Mouse (Mus musculus) embryonic facial prominence, embryonic 14.5 days (tissue): ENCODE data around the gene Map3k7cl. TPM values are rescaled to one million over a fixed set of nuclear protein-coding genes. Genes with fewer than 3 reads are reported as not detected.
A peak's percentile ranks its signal among the peaks of the same experiment; 100 is the strongest.

ENCODE experiments used
- ATAC-seq: fragments of 200-750 bp; cut with Nextera tagmentation; 2 replicates; pipeline ENCODE4 v1.8.0; 2017; ENCODE audit warnings: low read depth, moderate number of reproducible peaks, moderate TSS enrichment
- DNase-seq: peaks from one replicate; pipeline ENCODE4 v3.0.0-alpha.2; 2015; ENCODE audit warnings: low spot score
- H3K27ac ChIP-seq: fragments of 300-500 bp; sonication (generic); replicated peaks from 2 replicates; pipeline ENCODE4 v1.5.1; 2014; ENCODE audit warnings: low read depth, mild to moderate bottlenecking, low read length, moderate library complexity
- H3K27me3 ChIP-seq: fragments of 300-500 bp; sonication (generic); replicated peaks from 2 replicates; pipeline ENCODE4 v1.6.1; 2014; ENCODE audit warnings: low read length; ENCODE audit not compliant: control insufficient read depth, insufficient read depth
- H3K36me3 ChIP-seq: fragments of 300-500 bp; sonication (generic); 2 replicates; pipeline ENCODE4 v1.6.1; 2014; ENCODE audit warnings: low read length, mixed read lengths; ENCODE audit not compliant: control insufficient read depth, insufficient read depth
- H3K4me1 ChIP-seq: fragments of 300-500 bp; sonication (generic); 2 replicates; pipeline ENCODE4 v1.6.1; 2014; ENCODE audit warnings: antibody characterized with exemption, low read length; ENCODE audit not compliant: control insufficient read depth, insufficient read depth
- H3K4me2 ChIP-seq: fragments of 300-500 bp; sonication (generic); 2 replicates; pipeline ENCODE4 v1.6.1; 2014; ENCODE audit warnings: low read depth, mild to moderate bottlenecking, low read length, moderate library complexity, mixed read lengths
- H3K4me3 ChIP-seq: fragments of 300-500 bp; sonication (generic); 2 replicates; pipeline ENCODE4 v1.5.1; 2014; ENCODE audit warnings: low read depth, mild to moderate bottlenecking, low read length
- H3K9ac ChIP-seq: fragments of 300-500 bp; sonication (generic); 2 replicates; pipeline ENCODE4 v1.6.1; 2014; ENCODE audit warnings: low read depth, mild to moderate bottlenecking, low read length, moderate library complexity, mixed read lengths
- H3K9me3 ChIP-seq: fragments of 300-500 bp; sonication (generic); 2 replicates; pipeline ENCODE4 v1.6.1; 2016; ENCODE audit warnings: low read length; ENCODE audit not compliant: control insufficient read depth
- WGBS: fragments of 180-500 bp; shearing (Covaris S2); extraction: QIAGEN DNeasy Blood & Tissue Kit; methylation state at CpG from one replicate; pipeline ENCODE4 v1.1.7; 2014; 5-methylcytosine and 5-hydroxymethylcytosine counted together
- polyA plus RNA-seq: library from polyadenylated mRNA; unstranded; fragments of >200 nt; fragmentation: Nextera tagmentation; extraction: Ambion mirVana; gene quantifications from 2 replicates; pipeline ENCODE4 v1.2.1, GENCODE M21; 2014

The Map3k7cl gene
- polyA plus RNA-seq, 1 experiment from 2014 or later: 1.9 TPM

GRCm38 (mm10) chr16:87561501-87561900, 8.4 kb downstream of the Map3k7cl start:
- no peaks in the 10 kb centered on the region for H3K36me3 ChIP-seq
- H3K4me2 ChIP-seq: no peak overlapping the region
- no peaks in the 10 kb centered on the region for H3K4me1 ChIP-seq
- DNase-seq (no peak), ATAC-seq (no peak)
- no peak overlapping the region for H3K27ac ChIP-seq
- WGBS: 80% methylated on average over 4 of the region's 4 CpGs
- H3K9me3 ChIP-seq: no peaks in the 10 kb centered on the region
- no peak overlapping the region for H3K9ac ChIP-seq
- H3K4me3 ChIP-seq: no peak overlapping the region
- H3K27me3 ChIP-seq: no peaks in the 10 kb centered on the region

- H3K36me3 ChIP-seq: no peaks in the 10 kb centered on the region
- ATAC-seq (no peak), DNase-seq (no peak)
- WGBS: 76% methylated on average over 6 of the region's 6 CpGs
- H3K4me2 ChIP-seq: no peak overlapping the region
- no peaks in the 10 kb centered on the region for H3K27me3 ChIP-seq
- H3K27ac ChIP-seq: no peak overlapping the region
- H3K4me1 ChIP-seq: peaks cover 5% of the 10 kb centered on the region; the same call in 1 of the 2 replicates
- no peaks in the 10 kb centered on the region for H3K9me3 ChIP-seq
- H3K4me3 ChIP-seq: no peak overlapping the region
- no peak overlapping the region for H3K9ac ChIP-seq
These were observed 10.4 kb downstream of the Map3k7cl start for GRCm38 (mm10) chr16:87563524-87563923.

GRCm38 (mm10) chr16:87564564-87564963, 11.4 kb downstream of the Map3k7cl start:
- DNase-seq (no peak), ATAC-seq (no peak)
- Histone ChIP-seq H3K4me2 (no peak overlapping the region), H3K4me3 (no peak overlapping the region), H3K36me3 (no peaks in the 10 kb centered on the region), H3K4me1 (peaks cover 5% of the 10 kb centered on the region; the same call in 1 of the 2 replicates), H3K9me3 (no peaks in the 10 kb centered on the region), H3K27ac (no peak overlapping the region), H3K9ac (no peak overlapping the region), H3K27me3 (no peaks in the 10 kb centered on the region)
- 87% methylated on average over 3 of the region's 3 CpGs for WGBS

- H3K36me3 ChIP-seq: no peaks in the 10 kb centered on the region
- H3K4me1 ChIP-seq: peaks cover 5% of the 10 kb centered on the region; the same call in 1 of the 2 replicates
- no peak overlapping the region for H3K9ac ChIP-seq
- DNase-seq (peak; percentile 85), ATAC-seq (peak; percentile 77)
- no peaks in the 10 kb centered on the region for H3K9me3 ChIP-seq
- 45% methylated on average over 13 of the region's 13 CpGs for WGBS
- peak overlapping the region; percentile 38 for H3K4me2 ChIP-seq
- peak overlapping the region; percentile 53; the same call in 1 of the 2 replicates for H3K27ac ChIP-seq
- H3K4me3 ChIP-seq: 0 out of 2 replicates have a peak overlapping the region, but pooled peaks have one; percentile 7
- H3K27me3 ChIP-seq: no peaks in the 10 kb centered on the region
These were observed 14.4 kb downstream of the Map3k7cl start for GRCm38 (mm10) chr16:87567572-87567971.

- no peak overlapping the region for H3K4me3 ChIP-seq
- H3K27ac ChIP-seq: peak overlapping the region; percentile 53; the same call in 1 of the 2 replicates
- H3K9ac ChIP-seq: no peak overlapping the region
- peak; percentile 27 for DNase-seq
- ATAC-seq: no peak
- no peaks in the 10 kb centered on the region for H3K27me3 ChIP-seq
- H3K36me3 ChIP-seq: no peaks in the 10 kb centered on the region
- H3K9me3 ChIP-seq: no peaks in the 10 kb centered on the region
- H3K4me1 ChIP-seq: peaks cover 5% of the 10 kb centered on the region; the same call in 1 of the 2 replicates
- 61% methylated on average over 7 of the region's 7 CpGs for WGBS
- H3K4me2 ChIP-seq: peak overlapping the region; percentile 38
These were observed 15.1 kb downstream of the Map3k7cl start for GRCm38 (mm10) chr16:87568241-87568640.

- DNase-seq: no peak
- Histone ChIP-seq H3K27me3 (no peaks in the 10 kb centered on the region), H3K4me2 (no peak overlapping the region), H3K27ac (no peak overlapping the region), H3K36me3 (no peaks in the 10 kb centered on the region), H3K9me3 (no peaks in the 10 kb centered on the region), H3K4me1 (peaks cover 5% of the 10 kb centered on the region; the same call in 1 of the 2 replicates), H3K4me3 (no peak overlapping the region), H3K9ac (no peak overlapping the region)
- no peak for ATAC-seq
- 74% methylated on average over 7 of the region's 7 CpGs for WGBS
These were observed 16.5 kb downstream of the Map3k7cl start for GRCm38 (mm10) chr16:87569576-87570105.

GRCm38 (mm10) chr16:87570334-87570733, 17.2 kb downstream of the Map3k7cl start:
- H3K9ac ChIP-seq: no peak overlapping the region
- no peak overlapping the region for H3K27ac ChIP-seq
- no peaks in the 10 kb centered on the region for H3K9me3 ChIP-seq
- H3K4me2 ChIP-seq: no peak overlapping the region
- no peaks in the 10 kb centered on the region for H3K27me3 ChIP-seq
- ATAC-seq (no peak), DNase-seq (no peak)
- H3K4me1 ChIP-seq: peaks cover 5% of the 10 kb centered on the region; the same call in 1 of the 2 replicates
- no peaks in the 10 kb centered on the region for H3K36me3 ChIP-seq
- H3K4me3 ChIP-seq: no peak overlapping the region
- WGBS: 48% methylated on average over 7 of the region's 7 CpGs

GRCm38 (mm10) chr16:87573409-87573808, 20.3 kb downstream of the Map3k7cl start:
- 45% methylated on average over 5 of the region's 5 CpGs for WGBS
- Histone ChIP-seq H3K27ac (no peak overlapping the region), H3K4me1 (no peaks in the 10 kb centered on the region; the same call in 1 of the 2 replicates), H3K9me3 (no peaks in the 10 kb centered on the region), H3K27me3 (no peaks in the 10 kb centered on the region), H3K4me3 (no peak overlapping the region), H3K36me3 (no peaks in the 10 kb centered on the region), H3K4me2 (no peak overlapping the region), H3K9ac (no peak overlapping the region)
- DNase-seq (no peak), ATAC-seq (no peak)

- no peaks in the 10 kb centered on the region for H3K27me3 ChIP-seq
These were observed 21.0 kb downstream of the Map3k7cl start for GRCm38 (mm10) chr16:87574160-87574559.

More at GRCm38 (mm10) chr16:87574160-87574559, 21.0 kb downstream of the Map3k7cl start:
- 57% methylated on average over 5 of the region's 5 CpGs for WGBS
- H3K4me2 ChIP-seq: no peak overlapping the region
- H3K4me3 ChIP-seq: no peak overlapping the region
- no peak for DNase-seq
- ATAC-seq: no peak
- H3K27ac ChIP-seq: no peak overlapping the region
- H3K4me1 ChIP-seq: no peaks in the 10 kb centered on the region
- H3K9me3 ChIP-seq: no peaks in the 10 kb centered on the region
- no peaks in the 10 kb centered on the region for H3K36me3 ChIP-seq
- no peak overlapping the region for H3K9ac ChIP-seq
